Mouse (Mus musculus) cerebellum, adult 2 months (tissue): ENCODE measurements around the gene Akip1.

Experiments used
- CTCF ChIP-seq: fragments of 200-500 bp; IDR thresholded peaks from 2 replicates; pipeline ENCODE4 v1.5.1; 2011; ENCODE audit warnings: low read depth, mild to moderate bottlenecking, control low read depth, low read length, moderate library complexity, borderline replicate concordance; ENCODE audit not compliant: insufficient read depth
- POLR2A ChIP-seq: fragments of 200-500 bp; IDR thresholded peaks from 2 replicates; pipeline ENCODE4 v1.6.1; 2011; ENCODE audit warnings: low read length, control low read depth, borderline replicate concordance; ENCODE audit not compliant: insufficient read depth

DNA sequence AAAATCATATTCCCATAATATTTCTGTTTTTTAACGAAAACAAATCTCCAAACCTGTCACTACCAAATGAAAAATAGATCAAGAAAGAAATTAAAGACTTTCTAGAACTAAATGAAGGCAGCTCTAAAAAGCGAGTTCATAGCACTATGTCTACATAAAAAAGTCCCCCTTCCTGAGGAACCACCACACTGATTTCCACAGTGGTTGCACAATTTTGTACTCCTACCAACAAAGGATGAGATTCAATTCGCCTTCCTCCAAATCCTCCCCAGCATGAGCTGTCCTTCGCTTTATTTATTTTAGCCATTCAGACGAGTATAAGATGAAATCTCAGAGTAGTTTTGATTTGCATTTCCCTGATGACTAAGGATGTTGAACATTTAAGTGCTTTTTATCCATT, 36.8 kb upstream of the Akip1 start:
- no peak for TF ChIP-seq POLR2A
- TF ChIP-seq CTCF, result no peak
